Mouse (Mus musculus): ENCODE measurements around the gene Rprml.

Rprml gene

DNA sequence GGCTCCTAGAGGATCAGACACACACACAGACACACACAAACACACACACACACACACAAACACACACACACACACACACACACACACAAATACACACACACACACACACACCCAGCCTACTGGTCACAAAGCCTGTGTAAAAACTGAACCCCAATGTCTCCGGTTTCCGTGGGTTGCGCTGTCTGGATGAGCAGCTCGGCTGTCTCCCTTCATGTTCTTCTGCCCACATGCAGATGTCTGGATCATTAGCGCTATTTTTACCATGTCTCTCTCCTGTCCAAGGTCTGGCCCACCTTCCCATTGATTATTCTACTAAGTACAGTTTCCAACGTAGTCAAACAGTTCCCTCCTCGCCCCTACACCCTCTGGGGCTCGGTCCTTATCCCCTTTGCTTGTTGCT is 13.7 kb downstream of the Rprml start:
- no peak for DNase-seq (ENCODE audit: low spot score in 2 of 2)

GRCm38 (mm10) chr11:103665695-103666094 is 16.3 kb downstream of the Rprml start:
- no peak for DNase-seq (ENCODE audit: low spot score in 2 of 2)

DNA sequence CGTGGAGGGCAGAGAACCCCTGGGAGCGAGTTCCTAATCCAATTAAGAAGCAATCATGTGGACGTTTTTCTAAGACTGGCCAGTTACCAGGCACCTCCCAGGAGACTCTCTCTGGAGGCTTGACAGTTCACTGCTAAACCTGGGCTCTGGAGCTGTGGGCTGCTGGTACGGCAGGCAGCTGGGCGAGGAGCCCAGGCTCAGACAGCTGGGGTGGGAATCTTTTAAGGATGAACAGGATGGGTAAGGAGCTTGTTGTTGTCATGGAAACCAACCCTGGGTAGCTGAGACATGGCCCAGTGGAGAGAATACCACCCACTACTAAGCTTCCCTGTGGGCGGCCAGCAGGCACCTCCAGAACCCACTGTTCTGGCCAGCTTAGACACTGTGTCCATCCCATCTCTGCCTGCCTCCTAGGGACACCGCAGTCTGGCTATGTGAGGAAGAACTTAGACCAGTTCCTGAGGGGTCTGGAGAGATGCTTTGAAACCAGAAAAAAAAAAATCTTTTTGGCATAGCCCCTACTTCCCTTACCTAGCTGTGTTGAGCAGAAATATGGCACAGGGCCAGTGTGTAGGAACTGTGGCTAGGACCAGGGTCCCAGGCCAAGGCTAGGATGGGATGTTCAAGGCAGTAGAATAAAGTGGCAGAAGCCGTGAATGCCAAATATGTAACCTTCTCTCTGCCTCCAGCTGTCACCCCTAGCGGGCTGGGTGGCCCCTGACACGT is 17.0 kb downstream of the Rprml start:
- DNase-seq (ENCODE audit: low spot score in 2 of 2) = no peak

GRCm38 (mm10) chr11:103666907-103667426 is 17.6 kb downstream of the Rprml start:
- no peak for DNase-seq (ENCODE audit: low spot score in 2 of 2)

GRCm38 (mm10) chr11:103675556-103675955 is 26.2 kb downstream of the Rprml start:
- peak; percentile 22 to 23 for DNase-seq (ENCODE audit: low spot score in 2 of 2)

DNA sequence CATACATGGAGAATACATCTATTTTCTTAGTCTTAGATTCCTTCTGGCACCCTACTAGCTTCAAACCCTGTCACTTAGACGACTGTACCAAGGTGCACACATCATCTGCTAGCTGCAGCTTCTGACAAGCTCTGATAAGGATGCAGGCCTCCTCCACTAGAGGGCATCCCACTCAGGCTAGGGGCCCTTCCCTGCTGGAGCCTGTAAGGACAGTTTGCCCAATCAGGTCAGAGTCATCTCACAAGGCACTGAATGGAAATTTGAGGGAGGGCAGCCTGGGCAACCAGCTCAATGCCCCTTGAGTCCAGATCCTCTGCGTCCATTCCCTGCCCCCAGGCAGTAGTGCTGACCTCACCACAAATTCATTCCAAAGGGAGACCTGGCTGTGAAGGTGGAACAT is 27.7 kb downstream of the Rprml start:
- peak; percentile 15 to 21 for DNase-seq (ENCODE audit: low spot score in 2 of 2)

DNA sequence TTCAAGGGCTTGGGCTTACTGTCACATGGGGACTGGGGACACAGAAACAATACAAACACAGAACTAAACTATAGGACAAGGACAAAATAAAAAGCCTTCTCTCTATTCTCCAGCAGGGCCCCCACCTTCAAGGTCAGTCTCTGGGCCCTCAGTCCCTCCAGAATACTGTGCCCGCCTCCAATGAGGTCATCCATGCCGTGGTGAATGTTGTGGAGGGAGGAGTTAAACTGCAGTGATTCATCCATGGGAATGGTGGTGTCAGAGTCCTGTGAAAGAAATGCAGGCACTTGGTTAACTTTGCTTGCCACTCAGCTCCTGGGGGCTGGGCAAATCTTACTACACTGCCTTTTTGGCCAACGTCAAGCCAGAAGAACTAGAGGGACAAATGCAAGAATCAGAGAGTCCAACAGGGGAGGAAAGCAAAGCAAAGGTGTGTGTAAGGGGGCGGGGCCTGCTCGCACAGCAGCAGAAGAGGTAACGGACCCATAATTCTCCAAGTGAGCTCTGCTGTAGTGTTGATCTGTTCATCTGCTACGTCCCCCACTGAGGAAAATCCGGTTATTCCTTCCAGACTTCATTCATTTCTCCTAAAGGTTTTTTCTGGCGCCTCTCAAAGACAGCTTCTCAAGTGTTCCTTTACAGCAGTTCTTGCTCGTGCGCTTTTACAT is 34.4 kb downstream of the Rprml start:
- DNase-seq (ENCODE audit: low spot score in 2 of 2) = no peak

- DNase-seq (ENCODE audit: low spot score in 2 of 2) = no peak
Measured at GRCm38 (mm10) chr11:103685261-103685736, 35.9 kb downstream of the Rprml start.

- DNase-seq (ENCODE audit: low spot score in 2 of 2) = no peak
Measured at GRCm38 (mm10) chr11:103686706-103687105, 37.3 kb downstream of the Rprml start.

DNA sequence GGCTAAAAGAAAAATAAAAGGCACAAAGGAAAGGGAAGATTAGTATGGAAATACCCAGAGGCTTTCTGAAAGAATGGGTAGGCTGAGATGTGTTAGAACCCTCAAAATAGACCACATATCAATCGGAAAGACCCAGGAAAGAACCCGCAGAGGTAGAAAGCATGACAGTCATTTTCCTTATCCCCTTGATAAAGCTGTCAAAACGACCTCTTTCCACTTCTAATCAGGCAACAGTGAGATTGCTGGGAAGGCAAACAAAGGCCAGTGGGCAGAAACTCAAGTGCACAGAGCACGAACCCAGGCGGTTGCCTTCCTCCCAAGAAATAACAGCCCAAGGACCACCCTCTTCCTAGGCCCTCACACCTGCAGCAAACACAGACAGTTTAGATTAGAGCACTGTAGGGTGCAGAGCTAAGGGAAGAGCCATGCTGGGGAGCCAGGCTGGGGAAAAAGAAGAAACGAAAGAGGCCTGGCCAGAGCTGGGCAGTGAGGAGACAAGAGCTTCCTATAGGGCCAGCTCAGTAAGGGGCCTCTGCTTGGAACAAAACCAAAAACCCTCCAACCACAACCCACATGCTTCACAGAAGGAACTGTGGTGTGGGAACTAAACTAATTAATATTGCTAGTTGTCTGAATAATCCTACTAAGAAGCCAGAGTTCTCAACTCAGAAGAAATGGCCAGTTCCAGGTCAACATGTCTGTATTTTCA is 39.1 kb downstream of the Rprml start:
- DNase-seq (ENCODE audit: low spot score in 2 of 2) = peak; percentile 8 to 20

DNA sequence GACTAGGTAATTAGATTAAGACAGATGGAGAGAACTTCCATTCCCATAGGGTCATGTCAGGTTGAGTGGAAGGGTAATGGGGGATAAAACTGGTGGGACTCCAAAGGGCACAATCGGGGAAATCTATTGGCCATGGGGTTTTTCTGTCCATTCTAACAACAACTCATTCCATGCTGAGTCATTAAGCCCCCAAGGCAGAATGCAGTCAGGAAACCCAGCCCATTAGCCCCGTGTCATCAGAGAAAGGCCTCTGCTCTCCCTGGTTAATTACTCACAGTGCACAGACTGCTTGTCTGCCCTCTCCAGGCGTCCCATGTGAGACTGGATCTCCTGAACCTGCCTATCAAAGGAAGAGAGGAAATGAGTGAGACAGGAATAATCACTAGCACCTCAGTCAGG is 39.6 kb downstream of the Rprml start:
- DNase-seq (ENCODE audit: low spot score in 2 of 2) = no peak

GRCm38 (mm10) chr11:103691036-103691435 is 41.7 kb downstream of the Rprml start:
- DNase-seq (ENCODE audit: low spot score in 2 of 2) = no peak

- DNase-seq (ENCODE audit: low spot score in 2 of 2) = no peak
Measured at GRCm38 (mm10) chr11:103693241-103693640, 43.9 kb downstream of the Rprml start.

- no peak for DNase-seq (ENCODE audit: low spot score in 2 of 2)
Measured at GRCm38 (mm10) chr11:103696851-103697564, 47.6 kb downstream of the Rprml start.

DNA sequence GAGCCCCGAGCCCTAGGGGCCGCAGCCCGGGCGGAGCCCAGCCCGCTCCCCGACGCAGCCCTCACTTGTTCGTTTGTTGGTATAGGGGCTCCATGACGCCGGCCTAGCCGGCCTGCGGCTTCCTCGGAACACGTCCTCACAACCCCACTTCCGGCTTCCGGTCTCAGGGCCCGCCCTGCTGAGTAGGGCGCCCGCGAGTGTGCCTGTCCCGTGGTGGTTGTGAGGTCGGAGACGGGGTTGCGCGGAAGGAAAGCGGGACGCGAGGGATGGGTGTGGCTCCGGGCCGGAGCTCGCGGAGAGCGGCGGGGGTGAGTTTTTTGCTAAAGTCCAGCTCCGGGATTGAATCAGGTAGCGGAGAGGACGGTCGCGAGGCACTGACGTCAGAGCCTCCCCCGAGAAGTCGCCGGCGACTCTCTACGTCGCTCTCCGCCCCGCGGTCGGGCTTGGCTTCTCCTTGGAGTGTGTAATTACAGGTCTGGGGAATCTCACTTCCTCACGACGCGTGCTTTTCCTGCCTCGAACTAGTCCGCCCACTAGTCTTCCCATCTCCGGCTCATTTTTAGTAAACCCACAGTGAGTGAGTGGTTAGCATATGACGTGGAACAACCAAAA is 48.3 kb downstream of the Rprml start, which contains the start of gene Gosr2:
Gosr2 (minus strand) TSS at position 334 of the 612 bp plus-strand sequence.
- peak; percentile 88 to 89 for DNase-seq (ENCODE audit: low spot score in 2 of 2)

DNA sequence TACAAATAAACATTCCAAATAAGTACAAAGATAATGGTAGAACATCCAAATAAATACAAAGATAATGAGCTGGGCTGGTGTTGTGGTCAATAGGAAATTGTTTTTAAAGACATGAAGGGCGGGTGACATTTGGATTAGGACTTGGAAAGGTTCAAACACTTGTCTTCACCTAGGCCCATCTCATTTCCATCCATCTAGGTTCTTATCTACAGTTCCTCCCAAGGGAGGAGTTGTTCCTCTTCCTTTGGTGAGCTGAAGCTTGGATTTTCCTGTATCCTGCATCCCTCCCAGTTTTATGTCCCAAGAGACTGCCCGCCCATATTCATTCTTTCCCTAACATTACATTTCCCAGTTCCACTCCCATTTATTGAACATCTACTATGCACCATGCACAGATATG is 48.9 kb downstream of the Rprml start:
- no peak for DNase-seq (ENCODE audit: low spot score in 2 of 2)

All from spleen, postnatal 36 days (tissue).